Mouse (Mus musculus): ENCODE measurements around the gene Stxbp5. TPM values are rescaled to one million over a fixed set of nuclear protein-coding genes. Genes with fewer than 3 reads are reported as not detected.

Gene Stxbp5
- total RNA-seq, 2 experiments from 2014 or later, result 102 to 116 TPM

DNA sequence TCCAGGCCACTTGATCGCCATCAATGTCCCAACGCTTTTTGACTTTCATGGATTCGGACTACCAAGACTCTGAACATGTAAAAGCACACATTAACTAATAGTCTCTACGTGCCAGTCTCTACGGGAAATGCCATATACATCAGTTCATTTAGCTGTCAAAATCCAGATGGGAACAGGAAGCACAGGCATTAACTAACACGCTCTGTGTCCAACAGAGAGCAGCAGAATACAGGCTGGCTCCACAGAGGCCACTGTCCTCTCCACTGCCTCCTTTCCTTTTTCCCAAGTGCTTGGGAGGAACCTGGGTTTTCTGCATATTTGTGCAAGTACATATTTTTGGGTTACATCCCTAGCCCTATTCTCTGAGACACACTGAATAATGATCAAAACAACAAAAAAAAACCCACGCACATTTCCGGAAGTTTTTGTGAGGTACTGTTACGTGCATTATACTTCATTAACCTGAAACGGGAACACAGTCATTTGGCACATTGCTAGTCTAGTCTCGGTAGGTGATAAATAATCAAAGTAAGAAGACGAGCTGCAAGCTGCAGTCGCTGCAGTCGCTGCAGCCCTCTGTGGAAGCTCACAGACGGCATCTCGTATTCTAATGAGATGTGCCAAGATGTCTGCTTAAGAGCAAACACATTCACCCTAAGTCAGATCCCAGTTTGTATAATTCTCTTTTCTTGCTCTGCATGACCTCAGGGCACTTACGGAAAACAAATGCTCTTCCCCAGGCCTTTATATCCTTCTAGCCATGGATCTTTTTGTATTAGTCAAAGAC, 33.9 kb downstream of the Stxbp5 start:
- intact Hi-C loops (cut with DNase I), result no loop called here
- no peak for DNase-seq (ENCODE audit: low spot score in 2 of 2)

GRCm38 (mm10) chr10:9860022-9860421, 40.9 kb downstream of the Stxbp5 start:
- DNase-seq (ENCODE audit: low spot score in 2 of 2), result no peak
- intact Hi-C loops (cut with DNase I), result no loop called here

DNA sequence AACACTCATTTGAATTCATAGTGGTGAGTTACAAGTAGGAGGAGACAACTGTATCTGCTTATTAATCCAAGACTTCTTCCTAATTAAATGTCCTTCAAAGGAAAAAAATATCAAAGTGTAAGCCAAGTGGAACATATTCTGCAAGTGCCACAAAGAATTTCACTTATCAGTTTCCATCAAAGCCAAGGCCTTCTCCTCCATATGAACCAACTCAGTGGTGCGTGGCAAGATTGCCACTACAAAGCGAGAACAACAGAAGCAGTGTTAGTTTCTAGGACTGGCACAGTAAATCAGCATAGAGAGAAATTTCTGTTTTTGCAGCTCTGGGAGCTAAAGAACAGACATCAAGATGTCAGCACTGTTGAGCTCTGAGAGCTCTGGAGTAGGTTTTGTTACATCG, 41.4 kb downstream of the Stxbp5 start:
- intact Hi-C loops (cut with DNase I), result no loop called here
- no peak for DNase-seq (ENCODE audit: low spot score in 2 of 2)

GRCm38 (mm10) chr10:9857850-9858249, 43.0 kb downstream of the Stxbp5 start:
- intact Hi-C loops (cut with DNase I), result no loop called here
- no peak for DNase-seq (ENCODE audit: low spot score in 2 of 2)

- DNase-seq (ENCODE audit: low spot score in 2 of 2), result peak; percentile 35 to 47
- intact Hi-C loops (cut with DNase I), result no loop called here
These were observed 44.1 kb downstream of the Stxbp5 start for GRCm38 (mm10) chr10:9856792-9857191.

GRCm38 (mm10) chr10:9846408-9846807, 54.5 kb downstream of the Stxbp5 start:
- intact Hi-C loops (cut with DNase I), result no loop called here
- no peak for DNase-seq (ENCODE audit: low spot score in 2 of 2)

DNA sequence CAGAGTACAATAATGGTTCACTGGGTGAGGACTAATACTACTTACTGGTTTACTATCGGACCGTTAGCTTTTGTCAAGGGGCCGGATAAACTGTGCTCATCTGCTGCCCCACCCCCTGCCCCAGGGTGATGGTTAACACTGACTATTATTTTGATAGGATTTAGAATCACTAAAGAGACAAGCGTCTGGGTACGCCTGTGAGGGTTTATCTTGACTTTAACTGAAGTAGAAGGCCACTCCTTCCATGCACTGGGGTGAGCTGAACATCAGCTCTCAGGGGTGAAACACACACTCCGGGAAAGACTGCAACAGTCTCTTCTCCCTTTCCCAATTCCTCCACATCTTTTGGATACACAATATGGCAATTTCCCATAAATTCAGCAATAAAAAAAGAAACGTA, 61.5 kb downstream of the Stxbp5 start:
- intact Hi-C loops (cut with DNase I), result loop anchor here (5.0 kb wide), 1 partner anchor 53 kb away; no protein-coding TSS in a partner anchor
- no peak for DNase-seq (ENCODE audit: low spot score in 2 of 2)

- intact Hi-C loops (cut with DNase I), result loop anchor here (5.0 kb wide), 1 partner anchor 57 kb away; no protein-coding TSS in a partner anchor
These were observed 65.9 kb downstream of the Stxbp5 start for GRCm38 (mm10) chr10:9834986-9835385.

DNA sequence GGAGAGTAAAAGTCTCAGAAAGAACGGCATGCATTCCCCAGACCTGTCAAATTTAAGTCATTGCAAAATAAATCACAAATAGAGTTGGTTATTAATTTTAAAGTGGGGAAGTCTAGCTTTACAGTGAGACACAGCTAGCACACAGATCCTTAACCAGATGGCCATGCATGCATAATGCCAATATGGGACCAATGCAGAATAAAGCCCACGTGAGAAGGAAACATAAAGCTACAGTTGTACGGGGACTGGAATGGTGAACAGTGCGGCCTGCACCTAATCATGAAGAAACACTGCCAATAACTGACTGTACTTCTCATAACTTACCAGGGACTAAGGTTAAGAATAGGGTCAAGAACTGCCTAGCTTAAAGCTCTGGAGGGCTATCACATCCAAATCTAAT, 67.9 kb downstream of the Stxbp5 start:
- no peak for DNase-seq (ENCODE audit: low spot score in 2 of 2)
- intact Hi-C loops (cut with DNase I), result no loop called here

More at GRCm38 (mm10) chr10:9834986-9835385, 65.9 kb downstream of the Stxbp5 start:
- no peak for DNase-seq (ENCODE audit: low spot score in 2 of 2)

- no peak for DNase-seq (ENCODE audit: low spot score in 2 of 2)
- intact Hi-C loops (cut with DNase I), result no loop called here
These were observed 71.1 kb downstream of the Stxbp5 start for GRCm38 (mm10) chr10:9829744-9830143.

GRCm38 (mm10) chr10:9821299-9821698, 79.6 kb downstream of the Stxbp5 start:
- intact Hi-C loops (cut with DNase I), result no loop called here
- DNase-seq (ENCODE audit: low spot score in 2 of 2), result peak in 1 of 2 experiments; percentile 32

DNA sequence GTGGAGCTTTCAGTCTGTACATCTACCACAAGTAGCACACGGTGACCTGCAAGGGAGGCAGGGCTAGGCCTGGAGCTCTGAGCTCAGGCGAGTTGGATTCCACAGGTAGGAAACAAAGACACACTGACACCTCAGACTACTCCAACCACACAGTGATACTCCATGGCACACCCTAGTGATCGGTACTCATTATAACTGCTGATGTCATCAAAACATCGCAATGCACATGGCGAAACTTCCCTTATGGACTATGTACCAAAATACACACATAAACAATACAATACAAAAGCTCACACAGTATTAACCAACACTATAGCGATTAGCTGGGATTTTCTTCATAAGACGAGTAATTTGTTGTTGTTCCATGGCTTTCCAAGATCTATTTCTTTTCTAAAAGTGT, 82.3 kb downstream of the Stxbp5 start:
- no peak for DNase-seq (ENCODE audit: low spot score in 2 of 2)
- intact Hi-C loops (cut with DNase I), result no loop called here

DNA sequence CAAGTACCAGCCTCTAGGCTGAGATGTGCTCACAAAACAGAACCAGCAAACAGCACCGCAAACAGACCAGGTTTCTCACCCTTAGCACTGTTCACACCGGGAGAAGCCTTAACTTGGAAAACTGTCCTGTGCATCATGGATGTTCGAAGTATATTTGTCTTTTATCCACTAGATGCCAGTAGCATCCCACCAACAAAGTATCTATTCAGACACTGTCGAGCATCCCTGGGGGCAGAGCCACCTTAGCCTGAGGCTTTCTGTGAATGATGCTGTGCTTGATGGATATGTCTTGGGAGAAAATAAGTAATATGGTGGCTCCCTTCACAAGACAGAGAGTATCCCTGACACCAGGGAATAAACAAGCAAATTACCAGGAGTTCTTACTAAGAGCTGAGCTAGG, 87.0 kb downstream of the Stxbp5 start:
- intact Hi-C loops (cut with DNase I), result loop anchor here (2.0 kb wide), 1 partner anchor 507 kb away; no protein-coding TSS in a partner anchor
- DNase-seq (ENCODE audit: low spot score in 2 of 2), result peak in 1 of 2 experiments; percentile 49

DNA sequence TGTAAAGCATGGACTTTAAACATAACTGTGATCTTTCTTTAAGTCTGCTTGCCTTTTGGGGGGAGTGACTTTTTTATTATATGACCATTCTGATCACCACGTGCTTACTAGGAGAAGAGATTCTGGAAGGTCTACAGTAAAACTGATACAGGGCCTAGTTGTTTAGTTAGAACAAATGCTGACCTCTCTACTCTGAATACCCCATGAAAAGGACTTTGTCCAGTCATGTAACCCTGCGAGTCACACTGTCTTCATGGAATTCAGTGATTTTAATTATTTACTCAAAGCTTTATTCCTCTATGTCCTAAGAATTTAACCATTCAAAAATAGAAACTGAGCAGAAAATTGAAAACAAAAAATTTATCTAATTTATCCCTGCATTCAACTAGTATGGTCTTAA, 93.3 kb downstream of the Stxbp5 start:
- DNase-seq (ENCODE audit: low spot score in 2 of 2), result no peak
- intact Hi-C loops (cut with DNase I), result no loop called here

- DNase-seq (ENCODE audit: low spot score in 2 of 2), result no peak
- intact Hi-C loops (cut with DNase I), result no loop called here
These were observed 95.5 kb downstream of the Stxbp5 start for GRCm38 (mm10) chr10:9805341-9805740.

GRCm38 (mm10) chr10:9803126-9803525, 97.8 kb downstream of the Stxbp5 start:
- intact Hi-C loops (cut with DNase I), result no loop called here
- DNase-seq (ENCODE audit: low spot score in 2 of 2), result no peak

GRCm38 (mm10) chr10:9801571-9801970, 99.3 kb downstream of the Stxbp5 start:
- intact Hi-C loops (cut with DNase I), result no loop called here
- no peak for DNase-seq (ENCODE audit: low spot score in 2 of 2)

DNA sequence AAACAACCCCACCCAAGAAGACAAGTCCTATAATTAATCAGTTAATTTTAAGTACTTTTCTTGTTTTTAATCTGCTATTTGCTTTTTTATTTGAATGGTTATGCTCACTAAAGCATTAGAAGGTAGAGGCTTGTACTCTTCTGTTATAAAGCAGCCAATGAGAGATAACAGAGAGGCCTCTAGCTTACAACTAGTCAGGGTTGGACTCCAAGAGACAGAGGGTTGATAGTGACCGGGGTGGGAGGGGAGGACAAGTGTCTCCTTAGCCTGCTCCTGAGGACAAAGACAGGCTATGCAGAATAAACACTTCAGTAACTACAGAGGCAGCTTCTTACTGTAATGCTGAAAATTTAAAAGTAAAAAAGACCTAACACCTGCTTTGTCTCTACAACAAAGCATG, 101.8 kb downstream of the Stxbp5 start:
- intact Hi-C loops (cut with DNase I), result no loop called here
- DNase-seq (ENCODE audit: low spot score in 2 of 2), result no peak

DNA sequence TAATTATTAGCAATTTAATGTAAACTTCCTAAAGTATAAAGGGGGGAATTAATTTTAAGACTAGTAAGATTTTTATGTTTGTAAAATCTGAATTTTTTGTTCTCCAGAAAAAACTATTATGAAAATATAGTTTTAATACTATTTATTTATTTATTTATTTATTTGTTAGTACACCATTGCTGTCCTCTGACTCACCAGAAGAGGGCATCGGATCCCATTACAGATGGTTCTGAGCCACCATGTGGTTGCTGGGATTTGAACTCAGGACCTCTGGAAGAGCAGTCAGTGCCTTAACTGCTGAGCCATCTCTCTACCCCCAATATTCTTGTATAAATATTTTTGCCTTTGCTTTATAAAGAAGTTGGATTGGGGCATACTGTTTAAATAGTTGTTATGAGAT, 104.5 kb downstream of the Stxbp5 start:
- no peak for DNase-seq (ENCODE audit: low spot score in 2 of 2)
- intact Hi-C loops (cut with DNase I), result no loop called here

GRCm38 (mm10) chr10:9794429-9794828, 106.5 kb downstream of the Stxbp5 start:
- intact Hi-C loops (cut with DNase I), result loop anchor here (5.0 kb wide), 1 partner anchor 528 kb away; no protein-coding TSS in a partner anchor
- no peak for DNase-seq (ENCODE audit: low spot score in 2 of 2)

- intact Hi-C loops (cut with DNase I), result loop anchor here (5.0 kb wide), 1 partner anchor 531 kb away; no protein-coding TSS in a partner anchor
- no peak for DNase-seq (ENCODE audit: low spot score in 2 of 2)
These were observed 109.9 kb downstream of the Stxbp5 start for GRCm38 (mm10) chr10:9790947-9791346.
